Mouse (Mus musculus) embryo, embryonic 11.5 days (tissue): ENCODE data around the gene Gm21876.
"Not testable (repeated sequence)": the region's sequence is repeated elsewhere in the genome, so short reads cannot be mapped to it uniquely, and the experiment has no call there.

Experiments used
- DNase-seq: peaks from one replicate; pipeline ENCODE4 v3.0.0-alpha.2; 2012; ENCODE audit warnings: low read depth, low spot score

The Gm21876 gene

GRCm38 (mm10) chrX:21175553-21175952 is at the start of gene Gm21876:
Gene Gm21876 (minus strand): TSS chrX:21175653.
- no peak for DNase-seq

- DNase-seq: no peak
These were observed 45.0 kb upstream of the Gm21876 start for GRCm38 (mm10) chrX:21220422-21220821.

GRCm38 (mm10) chrX:21146675-21147074 is 28.8 kb downstream of the Gm21876 start:
- not testable (repeated sequence) for DNase-seq
